Mouse (Mus musculus) lung, embryonic 14.5 days (tissue): ENCODE measurements at regions not wholly inside any gene's neighbourhood (a gene's known extent, or its start where the extent isn't known, plus 50 kb on each side); places are given as distances from the start of the nearest gene placed in this dataset.

Source experiments
- ATAC-seq: fragments of 200-750 bp; cut with Nextera tagmentation; 2 replicates; pipeline ENCODE4 v1.8.0; 2017; ENCODE audit warnings: mild to moderate bottlenecking, moderate TSS enrichment, moderate library complexity; ENCODE audit not compliant: insufficient read depth
- DNase-seq: peaks from one replicate; pipeline ENCODE4 v3.0.0-alpha.2; 2015
- H3K27ac ChIP-seq: fragments of 300-500 bp; sonication (generic); 2 replicates; pipeline ENCODE4 v1.5.1; 2014; ENCODE audit warnings: low read depth, mild to moderate bottlenecking, moderate library complexity
- H3K27me3 ChIP-seq: fragments of 300-500 bp; sonication (generic); 2 replicates; pipeline ENCODE4 v1.6.1; 2014; ENCODE audit warnings: low read length, control low read depth; ENCODE audit not compliant: insufficient read depth
- H3K36me3 ChIP-seq: fragments of 300-500 bp; sonication (generic); 2 replicates; pipeline ENCODE4 v1.6.1; 2014; ENCODE audit warnings: control low read depth; ENCODE audit not compliant: insufficient read depth
- H3K4me1 ChIP-seq: fragments of 300-500 bp; sonication (generic); 2 replicates; pipeline ENCODE4 v1.6.1; 2014; ENCODE audit warnings: antibody characterized with exemption, control low read depth; ENCODE audit not compliant: insufficient read depth
- H3K4me2 ChIP-seq: fragments of 300-500 bp; sonication (generic); 2 replicates; pipeline ENCODE4 v1.6.1; 2014; ENCODE audit warnings: mild to moderate bottlenecking
- H3K4me3 ChIP-seq: fragments of 300-500 bp; sonication (generic); 2 replicates; pipeline ENCODE4 v1.5.1; 2014; ENCODE audit warnings: low read depth, low read length
- H3K9ac ChIP-seq: fragments of 300-500 bp; sonication (generic); 2 replicates; pipeline ENCODE4 v1.6.1; 2014
- H3K9me3 ChIP-seq: fragments of 300-500 bp; sonication (generic); 2 replicates; pipeline ENCODE4 v1.6.1; 2016; ENCODE audit warnings: low read depth, low read length, control low read depth
- CTCF ChIP-seq: IDR thresholded peaks from 2 replicates; pipeline ENCODE4 v1.5.1; 2016; ENCODE audit warnings: antibody characterized with exemption, low read depth
- WGBS: fragments of 180-500 bp; shearing (Covaris S2); extraction: QIAGEN DNeasy Blood & Tissue Kit; methylation state at CpG from one replicate; pipeline ENCODE4 v1.1.7; 2014; 5-methylcytosine and 5-hydroxymethylcytosine counted together

- Histone ChIP-seq H3K4me2 (no peak overlapping the region), H3K4me1 (no peaks in the 10 kb centered on the region), H3K36me3 (no peaks in the 10 kb centered on the region), H3K9me3 (no peaks in the 10 kb centered on the region), H3K27ac (no peak overlapping the region), H3K4me3 (no peak overlapping the region), H3K27me3 (no peaks in the 10 kb centered on the region), H3K9ac (no peak overlapping the region)
- WGBS = 73% methylated on average over 4 of the region's 4 CpGs
- TF ChIP-seq CTCF = no peak
- DNase-seq (no peak), ATAC-seq (no peak)
Measured at GRCm38 (mm10) chr6:147349566-147350237, 85.7 kb upstream of the Pthlh start.

GRCm38 (mm10) chr6:147348621-147349020 is 84.6 kb upstream of the Pthlh start:
- no peak for DNase-seq
- H3K9me3 ChIP-seq = no peaks in the 10 kb centered on the region
- no peak overlapping the region for H3K4me2 ChIP-seq
- no peak for ATAC-seq
- no peaks in the 10 kb centered on the region for H3K36me3 ChIP-seq
- no peaks in the 10 kb centered on the region for H3K27me3 ChIP-seq
- H3K27ac ChIP-seq = no peak overlapping the region
- no peak overlapping the region for H3K4me3 ChIP-seq
- H3K4me1 ChIP-seq = no peaks in the 10 kb centered on the region
- no peak overlapping the region for H3K9ac ChIP-seq
- 64% methylated on average over 3 of the region's 3 CpGs for WGBS
- no peak for TF ChIP-seq CTCF

- H3K36me3 ChIP-seq = no peaks in the 10 kb centered on the region
- DNase-seq (no peak), ATAC-seq (no peak)
- no peaks in the 10 kb centered on the region for H3K9me3 ChIP-seq
- no peak for TF ChIP-seq CTCF
- no peak overlapping the region for H3K4me2 ChIP-seq
- H3K4me1 ChIP-seq = no peaks in the 10 kb centered on the region
- no peak overlapping the region for H3K9ac ChIP-seq
- no peak overlapping the region for H3K4me3 ChIP-seq
- 85% methylated on average over 1 of the region's 1 CpGs for WGBS
- no peaks in the 10 kb centered on the region for H3K27me3 ChIP-seq
- H3K27ac ChIP-seq = no peak overlapping the region
Measured at GRCm38 (mm10) chr6:147341042-147341441, 77.1 kb upstream of the Pthlh start.

GRCm38 (mm10) chr6:147332976-147333375 is 69.0 kb upstream of the Pthlh start:
- Histone ChIP-seq H3K4me2 (no peak overlapping the region), H3K27me3 (no peaks in the 10 kb centered on the region), H3K27ac (no peak overlapping the region), H3K4me3 (no peak overlapping the region), H3K9me3 (no peaks in the 10 kb centered on the region), H3K4me1 (no peaks in the 10 kb centered on the region), H3K36me3 (no peaks in the 10 kb centered on the region), H3K9ac (no peak overlapping the region)
- ATAC-seq (no peak), DNase-seq (no peak)
- no peak for TF ChIP-seq CTCF
- WGBS = 50% methylated on average over 7 of the region's 7 CpGs

- no peak for ATAC-seq
- Histone ChIP-seq H3K36me3 (no peaks in the 10 kb centered on the region), H3K4me2 (no peak overlapping the region), H3K4me3 (no peak overlapping the region), H3K27me3 (no peaks in the 10 kb centered on the region), H3K27ac (no peak overlapping the region), H3K9me3 (no peaks in the 10 kb centered on the region), H3K9ac (no peak overlapping the region), H3K4me1 (no peaks in the 10 kb centered on the region)
- no peak for TF ChIP-seq CTCF
- no peak for DNase-seq
- WGBS = 90% methylated on average over 5 of the region's 5 CpGs
Measured at GRCm38 (mm10) chr6:147329201-147329600, 65.2 kb upstream of the Pthlh start.

- ATAC-seq (no peak), DNase-seq (no peak)
- H3K9ac ChIP-seq = no peak overlapping the region
- H3K9me3 ChIP-seq = no peaks in the 10 kb centered on the region
- TF ChIP-seq CTCF = no peak
- 84% methylated on average over 2 of the region's 2 CpGs for WGBS
- no peak overlapping the region for H3K27ac ChIP-seq
- H3K36me3 ChIP-seq = no peaks in the 10 kb centered on the region
- H3K4me3 ChIP-seq = no peak overlapping the region
- no peaks in the 10 kb centered on the region for H3K27me3 ChIP-seq
- no peak overlapping the region for H3K4me2 ChIP-seq
- no peaks in the 10 kb centered on the region for H3K4me1 ChIP-seq
Measured at GRCm38 (mm10) chr6:147324336-147324735, 60.4 kb upstream of the Pthlh start.

- no peak overlapping the region for H3K9ac ChIP-seq
- WGBS = 80% methylated on average over 2 of the region's 2 CpGs
- no peak overlapping the region for H3K4me2 ChIP-seq
- no peak for ATAC-seq
- no peaks in the 10 kb centered on the region for H3K4me1 ChIP-seq
- no peak overlapping the region for H3K27ac ChIP-seq
- no peaks in the 10 kb centered on the region for H3K9me3 ChIP-seq
- H3K4me3 ChIP-seq = no peak overlapping the region
- TF ChIP-seq CTCF = no peak
- H3K36me3 ChIP-seq = no peaks in the 10 kb centered on the region
- DNase-seq = no peak
- no peaks in the 10 kb centered on the region for H3K27me3 ChIP-seq
Measured at GRCm38 (mm10) chr6:147318106-147318505, 54.1 kb upstream of the Pthlh start.
